Mouse (Mus musculus) heart, postnatal 0 days (tissue): ENCODE measurements around the gene Vmn1r200. TPM values are rescaled to one million over a fixed set of nuclear protein-coding genes. Genes with fewer than 3 reads are reported as not detected.
"Not testable (repeated sequence)": the region's sequence is repeated elsewhere in the genome, so short reads cannot be mapped to it uniquely, and the experiment has no call there.

Source experiments
- ATAC-seq: fragments of 200-750 bp; cut with Nextera tagmentation; 2 replicates; pipeline ENCODE4 v1.8.0; 2017; ENCODE audit warnings: low read depth, moderate number of reproducible peaks, moderate library complexity; ENCODE audit not compliant: insufficient read depth
- DNase-seq: peaks from one replicate; pipeline ENCODE4 v3.0.0-alpha.2; 2016; ENCODE audit warnings: low spot score
- H3K27ac ChIP-seq: fragments of 300-500 bp; sonication (generic); 2 replicates; pipeline ENCODE4 v1.5.1; 2014; ENCODE audit warnings: low read depth, mild to moderate bottlenecking
- H3K27me3 ChIP-seq: fragments of 300-500 bp; sonication (generic); 2 replicates; pipeline ENCODE4 v1.6.1; 2014; ENCODE audit warnings: low read length, mixed read lengths; ENCODE audit not compliant: control insufficient read depth, insufficient read depth
- H3K36me3 ChIP-seq: fragments of 300-500 bp; sonication (generic); replicated peaks from 2 replicates; pipeline ENCODE4 v1.6.1; 2014; ENCODE audit warnings: low read length, mixed read lengths; ENCODE audit not compliant: control insufficient read depth, insufficient read depth
- H3K4me1 ChIP-seq: fragments of 300-500 bp; sonication (generic); 2 replicates; pipeline ENCODE4 v1.6.1; 2014; ENCODE audit warnings: antibody characterized with exemption; ENCODE audit not compliant: control insufficient read depth, insufficient read depth
- H3K4me2 ChIP-seq: fragments of 300-500 bp; sonication (generic); 2 replicates; pipeline ENCODE4 v1.6.1; 2014; ENCODE audit warnings: low read depth, mild to moderate bottlenecking, low read length, moderate library complexity
- H3K4me3 ChIP-seq: fragments of 300-500 bp; sonication (generic); 2 replicates; pipeline ENCODE4 v1.5.1; 2014; ENCODE audit warnings: low read depth, low read length
- H3K9ac ChIP-seq: fragments of 300-500 bp; sonication (generic); replicated peaks from 2 replicates; pipeline ENCODE4 v1.6.1; 2014; ENCODE audit warnings: low read depth, low read length, mixed read lengths
- H3K9me3 ChIP-seq: fragments of 300-500 bp; sonication (generic); replicated peaks from 2 replicates; pipeline ENCODE4 v1.6.1; 2016; ENCODE audit warnings: low read length; ENCODE audit not compliant: control insufficient read depth
- CTCF ChIP-seq: IDR thresholded peaks from 2 replicates; pipeline ENCODE4 v1.5.1; 2016; ENCODE audit warnings: antibody characterized with exemption, control low read depth, low read depth
- EP300 ChIP-seq: IDR thresholded peaks from 2 replicates; pipeline ENCODE4 v1.6.1; 2016; ENCODE audit warnings: antibody characterized with exemption, low read depth
- WGBS: fragments of 180-500 bp; shearing (Covaris S2); extraction: QIAGEN DNeasy Blood & Tissue Kit; methylation state at CpG from one replicate; pipeline ENCODE4 v1.1.7; 2014; 5-methylcytosine and 5-hydroxymethylcytosine counted together
- polyA plus RNA-seq: library from polyadenylated mRNA; unstranded; fragments of >200 nt; fragmentation: Nextera tagmentation; extraction: Ambion mirVana; gene quantifications from 2 replicates; pipeline ENCODE4 v1.2.1, GENCODE M21; 2015
- total RNA-seq: library from RNA; depleted of rRNA; stranded (reverse); fragments of >200 nt; gene quantifications from 2 replicates; pipeline ENCODE4 v1.2.3, GENCODE M21; 2014; ENCODE audit warnings: low replicate concordance; rRNA removed

The Vmn1r200 gene
- total RNA-seq, result not detected in 2 replicates
- polyA plus RNA-seq, result not detected in 2 replicates

GRCm38 (mm10) chr13:22390073-22390472, at the start of gene Vmn1r200:
TSS of gene Vmn1r200 (plus strand) at chr13:22390373.
- ATAC-seq (no peak), DNase-seq (no peak)
- Histone ChIP-seq H3K36me3 (no peaks in the 10 kb centered on the region), H3K27me3 (no peaks in the 10 kb centered on the region), H3K9me3 (no peaks in the 10 kb centered on the region), H3K4me2 (no peak within 1 kb of the TSS), H3K27ac (no peak within 1 kb of the TSS), H3K4me1 (no peaks in the 10 kb centered on the region), H3K9ac (no peak within 1 kb of the TSS), H3K4me3 (no peak within 1 kb of the TSS)
- no peak for TF ChIP-seq EP300
- TF ChIP-seq CTCF, result no peak
- 69% methylated on average over 3 of the region's 3 CpGs for WGBS

DNA sequence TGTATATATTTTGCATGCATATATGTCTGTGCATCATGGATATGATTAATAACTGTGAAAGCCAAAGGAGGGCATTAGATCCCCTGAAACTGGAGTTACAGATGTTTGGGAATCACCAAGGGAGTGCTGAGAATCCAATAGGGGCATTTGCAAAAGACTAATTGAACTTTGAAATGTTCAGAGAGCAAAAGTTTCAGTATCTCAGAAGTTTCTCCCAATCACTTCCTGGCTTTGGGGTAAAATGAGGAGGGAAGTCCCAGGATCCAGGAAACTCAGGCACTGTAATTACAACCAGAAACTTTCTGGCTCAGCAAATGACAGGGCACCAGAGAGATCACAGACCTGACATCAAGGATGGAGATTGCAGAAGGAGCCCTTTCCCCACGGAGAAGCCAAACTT, 40.1 kb upstream of the Vmn1r200 start, which contains the start of gene Vmn1r198:
TSS of gene Vmn1r198 (plus strand) at position 301 of the 400 bp plus-strand sequence.
- Histone ChIP-seq H3K4me3 (no peak within 1 kb of the TSS), H3K27me3 (no peaks in the 10 kb centered on the region), H3K9me3 (no peaks in the 10 kb centered on the region), H3K9ac (no peak within 1 kb of the TSS), H3K4me1 (no peaks in the 10 kb centered on the region), H3K36me3 (no peaks in the 10 kb centered on the region), H3K27ac (no peak within 1 kb of the TSS), H3K4me2 (no peak within 1 kb of the TSS)
- TF ChIP-seq CTCF (no peak), EP300 (no peak)
- 31% methylated on average over 1 of the region's 1 CpGs for WGBS
- DNase-seq, result no peak
- no peak for ATAC-seq

GRCm38 (mm10) chr13:22350813-22351212, 39.4 kb upstream of the Vmn1r200 start:
- no peak overlapping the region for H3K27ac ChIP-seq
- DNase-seq (no peak), ATAC-seq (no peak)
- TF ChIP-seq CTCF, result no peak
- TF ChIP-seq EP300, result no peak
- H3K4me1 ChIP-seq, result no peaks in the 10 kb centered on the region
- H3K36me3 ChIP-seq, result no peaks in the 10 kb centered on the region
- no peak overlapping the region for H3K4me2 ChIP-seq
- no peak overlapping the region for H3K4me3 ChIP-seq
- no peak overlapping the region for H3K9ac ChIP-seq
- H3K27me3 ChIP-seq, result no peaks in the 10 kb centered on the region
- 66% methylated on average over 1 of the region's 1 CpGs for WGBS
- no peaks in the 10 kb centered on the region for H3K9me3 ChIP-seq

- no peak for TF ChIP-seq EP300
- no peak for TF ChIP-seq CTCF
- no peak for DNase-seq
- no peak within 1 kb of the TSS for H3K4me3 ChIP-seq
- H3K9me3 ChIP-seq, result no peaks in the 10 kb centered on the region
- H3K9ac ChIP-seq, result no peak within 1 kb of the TSS
- no peaks in the 10 kb centered on the region for H3K27me3 ChIP-seq
- no peaks in the 10 kb centered on the region for H3K4me1 ChIP-seq
- WGBS, result 73% methylated on average over 2 of the region's 2 CpGs
- no peak within 1 kb of the TSS for H3K4me2 ChIP-seq
- no peak within 1 kb of the TSS for H3K27ac ChIP-seq
- no peak for ATAC-seq
- no peaks in the 10 kb centered on the region for H3K36me3 ChIP-seq
These were observed 10.7 kb upstream of the Vmn1r200 start, which contains the start of gene Vmn1r199 for GRCm38 (mm10) chr13:22379518-22379917. TSS of gene Vmn1r199 (plus strand) at chr13:22379818.

- not testable (repeated sequence) for H3K27me3 ChIP-seq, H3K9me3 ChIP-seq, H3K9ac ChIP-seq, H3K4me1 ChIP-seq, H3K4me3 ChIP-seq, H3K4me2 ChIP-seq, H3K36me3 ChIP-seq, H3K27ac ChIP-seq
- 22% methylated on average over 3 of the region's 3 CpGs for WGBS
- peak; percentile 39; the same call in 1 of the 2 replicates for ATAC-seq
- peak; percentile 48 for DNase-seq
These were observed 9.0 kb upstream of the Vmn1r200 start for GRCm38 (mm10) chr13:22381128-22381527.

GRCm38 (mm10) chr13:22383401-22383800, 6.8 kb upstream of the Vmn1r200 start:
- TF ChIP-seq CTCF (no peak), EP300 (no peak)
- 73% methylated on average over 3 of the region's 3 CpGs for WGBS
- no peak overlapping the region for H3K4me2 ChIP-seq
- DNase-seq (no peak), ATAC-seq (no peak)
- H3K4me3 ChIP-seq, result no peak overlapping the region
- no peak overlapping the region for H3K9ac ChIP-seq
- H3K27me3 ChIP-seq, result no peaks in the 10 kb centered on the region
- no peaks in the 10 kb centered on the region for H3K4me1 ChIP-seq
- H3K9me3 ChIP-seq, result no peaks in the 10 kb centered on the region
- no peak overlapping the region for H3K27ac ChIP-seq
- no peaks in the 10 kb centered on the region for H3K36me3 ChIP-seq
